Mouse (Mus musculus) neural tube, embryonic 13.5 days (tissue): Measurements from ENCODE around the gene Nutm2. TPM values are rescaled to one million over a fixed set of nuclear protein-coding genes. Genes with fewer than 3 reads are reported as not detected.
"Not testable (repeated sequence)": the region's sequence is repeated elsewhere in the genome, so short reads cannot be mapped to it uniquely, and the experiment has no call there.

Experiments
- ATAC-seq: fragments of 200-750 bp; cut with Nextera tagmentation; 2 replicates; pipeline ENCODE4 v1.8.0; 2017; ENCODE audit warnings: low read depth, mild to moderate bottlenecking, moderate TSS enrichment, moderate library complexity
- H3K27ac ChIP-seq: fragments of 300-500 bp; sonication (generic); replicated peaks from 2 replicates; pipeline ENCODE4 v1.5.1; 2015; ENCODE audit warnings: moderate library complexity, mild to moderate bottlenecking, inconsistent platforms
- H3K27me3 ChIP-seq: fragments of 300-500 bp; sonication (generic); 2 replicates; pipeline ENCODE4 v1.6.1; 2015; ENCODE audit warnings: mild to moderate bottlenecking, inconsistent platforms
- H3K36me3 ChIP-seq: fragments of 300-500 bp; sonication (generic); 2 replicates; pipeline ENCODE4 v1.6.1; 2015; ENCODE audit warnings: mild to moderate bottlenecking, inconsistent platforms
- H3K4me1 ChIP-seq: fragments of 300-500 bp; sonication (generic); replicated peaks from 2 replicates; pipeline ENCODE4 v1.6.1; 2015; ENCODE audit warnings: inconsistent platforms
- H3K4me2 ChIP-seq: fragments of 300-500 bp; sonication (generic); 2 replicates; pipeline ENCODE4 v1.6.1; 2015; ENCODE audit warnings: inconsistent platforms, mild to moderate bottlenecking, moderate library complexity
- H3K4me3 ChIP-seq: fragments of 300-500 bp; sonication (generic); 2 replicates; pipeline ENCODE4 v1.5.1; 2015; ENCODE audit warnings: mild to moderate bottlenecking, inconsistent platforms
- H3K9ac ChIP-seq: fragments of 300-500 bp; sonication (generic); 2 replicates; pipeline ENCODE4 v1.6.1; 2015; ENCODE audit warnings: moderate library complexity, mild to moderate bottlenecking, inconsistent platforms
- H3K9me3 ChIP-seq: fragments of 300-500 bp; sonication (generic); 2 replicates; pipeline ENCODE4 v1.6.1; 2016; ENCODE audit warnings: inconsistent platforms
- WGBS: fragments of 180-500 bp; shearing (Covaris S2); methylation state at CpG from one replicate; pipeline ENCODE4 v1.1.7; 2015; 5-methylcytosine and 5-hydroxymethylcytosine counted together
- polyA plus RNA-seq: library from polyadenylated mRNA; unstranded; fragments of >200 nt; fragmentation: Nextera tagmentation; extraction: Ambion mirVana; gene quantifications from 2 replicates; pipeline ENCODE4 v1.2.1, GENCODE M21; 2015

Nutm2 gene
- polyA plus RNA-seq, 1 experiment from 2014 or later: not detected

DNA sequence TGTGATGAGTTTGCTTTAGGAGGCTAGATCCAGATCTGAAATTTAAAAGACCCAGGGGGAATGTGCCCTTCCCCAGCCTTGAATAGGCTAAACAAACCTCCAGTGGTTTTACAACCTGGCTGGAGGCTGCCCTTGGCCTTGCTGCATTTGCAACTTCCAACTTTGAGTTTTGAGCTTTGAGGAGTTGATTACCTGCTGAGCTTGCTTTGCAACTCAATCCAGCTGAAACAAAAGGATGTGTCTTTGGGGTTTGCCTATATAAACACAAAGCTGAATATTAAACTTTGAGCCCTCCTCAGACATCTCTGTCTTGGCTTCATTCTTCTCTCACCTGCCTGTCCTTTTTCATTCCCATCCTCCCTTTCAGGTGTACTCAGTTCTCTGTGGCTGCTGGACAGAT, 21.4 kb downstream of the Nutm2 start:
- H3K27me3 ChIP-seq, H3K27ac ChIP-seq, H3K9ac ChIP-seq, H3K4me3 ChIP-seq, H3K36me3 ChIP-seq, H3K9me3 ChIP-seq, H3K4me2 ChIP-seq, H3K4me1 ChIP-seq, ATAC-seq: not testable (repeated sequence)

DNA sequence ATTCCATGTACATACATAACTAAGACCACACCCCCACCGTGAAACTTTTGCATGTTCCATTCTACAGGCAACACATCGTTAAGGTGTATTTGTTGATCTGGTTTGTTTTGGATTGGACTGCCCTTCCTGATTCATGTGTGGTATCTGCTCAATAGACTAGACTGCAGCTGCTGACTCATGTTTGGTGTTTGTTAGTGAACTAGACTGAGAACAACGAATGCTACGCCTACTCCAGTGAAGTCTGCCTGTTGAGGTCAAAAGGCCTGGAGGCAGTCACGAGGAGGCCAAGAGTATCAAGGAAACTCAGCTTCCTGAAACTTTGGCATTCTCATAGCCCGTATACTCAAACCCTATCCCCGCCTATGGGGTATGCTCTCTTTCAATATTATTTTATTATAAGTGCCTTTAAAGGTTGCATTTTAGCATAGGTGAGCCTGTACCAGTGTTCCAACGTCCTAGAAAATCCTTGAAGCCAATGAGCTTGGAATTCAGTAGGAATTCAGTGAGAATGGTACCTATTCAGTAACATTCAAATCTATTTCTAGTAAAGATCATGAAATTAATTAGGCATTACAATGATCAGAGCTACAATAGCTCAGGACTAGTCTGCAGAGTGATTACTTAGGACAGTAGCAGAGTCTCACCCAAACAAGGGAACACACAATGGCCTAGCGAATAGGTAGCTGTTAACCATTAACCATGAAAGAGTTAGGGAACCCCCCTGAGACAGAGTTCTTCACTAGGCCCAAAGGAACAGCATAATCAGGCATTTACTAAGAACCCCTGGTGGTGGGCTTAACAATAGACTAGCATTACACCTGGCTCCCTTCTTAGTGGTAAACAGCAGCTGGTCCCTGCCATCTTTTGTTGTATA, 43.6 kb downstream of the Nutm2 start:
- not testable (repeated sequence) for H3K27me3 ChIP-seq, H3K36me3 ChIP-seq, H3K4me3 ChIP-seq, H3K4me2 ChIP-seq, H3K9ac ChIP-seq, H3K27ac ChIP-seq, H3K4me1 ChIP-seq, H3K9me3 ChIP-seq, ATAC-seq
- WGBS: 90% methylated on average over 9 of the region's 9 CpGs

Other genes starting within 250 kb of the Nutm2 start
- gene Gm906, start 217.0 kb upstream of the Nutm2 start, polyA plus RNA-seq: not detected in 2 replicates
- 30.4 and 39.6 TPM in 2 replicates for gene Fbxw17, start 49.4 kb upstream of the Nutm2 start, polyA plus RNA-seq
- gene Gm47429, start 23.4 kb upstream of the Nutm2 start, polyA plus RNA-seq: not detected in 2 replicates
- gene Gm904, start 175.9 kb downstream of the Nutm2 start, polyA plus RNA-seq: not detected in 2 replicates
- not detected in 2 replicates for gene Gm8765, start 231.0 kb downstream of the Nutm2 start, polyA plus RNA-seq